Mouse (Mus musculus) erythroblast, embryonic 14.5 days (primary cell): Measurements from ENCODE around the gene Cbx4. TPM values are rescaled to one million over a fixed set of nuclear protein-coding genes. Genes with fewer than 3 reads are reported as not detected.

Source experiments
- H3K27me3 ChIP-seq: 2 replicates; pipeline ENCODE4 v1.6.1; 2012; ENCODE audit warnings: inconsistent platforms; ENCODE audit not compliant: control insufficient read depth
- H3K36me3 ChIP-seq: 2 replicates; pipeline ENCODE4 v1.6.1; 2012; ENCODE audit warnings: mild to moderate bottlenecking, inconsistent platforms; ENCODE audit not compliant: control insufficient read depth
- H3K4me1 ChIP-seq: 2 replicates; pipeline ENCODE4 v1.6.1; 2012; ENCODE audit warnings: inconsistent platforms; ENCODE audit not compliant: control insufficient read depth
- H3K4me3 ChIP-seq: replicated peaks from 2 replicates; pipeline ENCODE3; 2012; ENCODE audit warnings: moderate library complexity, mild to moderate bottlenecking, inconsistent platforms
- H3K9me3 ChIP-seq: 2 replicates; pipeline ENCODE4 v1.6.1; 2012; ENCODE audit warnings: low read length, inconsistent platforms, mixed read lengths; ENCODE audit not compliant: control insufficient read depth
- GATA1 ChIP-seq: IDR thresholded peaks from 2 replicates; pipeline ENCODE4 v1.6.1; 2012; ENCODE audit warnings: low read length, inconsistent platforms, mixed read lengths
- TAL1 ChIP-seq: IDR thresholded peaks from 3 replicates; pipeline ENCODE4 v1.6.1; 2012; ENCODE audit warnings: low read length, inconsistent platforms, mixed read lengths
- polyA plus RNA-seq: library from polyadenylated mRNA; stranded (reverse); fragments of >175 nt; gene quantifications from 2 replicates; pipeline ENCODE4 v1.2.3, GENCODE M21; 2012

The Cbx4 gene
- polyA plus RNA-seq, 1 experiment = 0.35 TPM

GRCm38 (mm10) chr11:119127686-119128473, 41.9 kb upstream of the Cbx4 start:
- H3K4me3 ChIP-seq = no peak overlapping the region
- TF ChIP-seq TAL1 (no peak), GATA1 (no peak)
- no peaks in the 10 kb centered on the region for H3K36me3 ChIP-seq
- peaks cover 8% of the 10 kb centered on the region for H3K27me3 ChIP-seq
- H3K9me3 ChIP-seq = no peaks in the 10 kb centered on the region
- H3K4me1 ChIP-seq = peaks cover 4% of the 10 kb centered on the region; the same call in 1 of the 2 replicates

- peaks cover 8% of the 10 kb centered on the region for H3K27me3 ChIP-seq
- H3K4me1 ChIP-seq = peaks cover 4% of the 10 kb centered on the region; the same call in 1 of the 2 replicates
- H3K9me3 ChIP-seq = no peaks in the 10 kb centered on the region
- H3K4me3 ChIP-seq = no peak overlapping the region
- TF ChIP-seq TAL1 (no peak), GATA1 (no peak)
- H3K36me3 ChIP-seq = no peaks in the 10 kb centered on the region
Measured at GRCm38 (mm10) chr11:119127147-119127546, 41.1 kb upstream of the Cbx4 start.

DNA sequence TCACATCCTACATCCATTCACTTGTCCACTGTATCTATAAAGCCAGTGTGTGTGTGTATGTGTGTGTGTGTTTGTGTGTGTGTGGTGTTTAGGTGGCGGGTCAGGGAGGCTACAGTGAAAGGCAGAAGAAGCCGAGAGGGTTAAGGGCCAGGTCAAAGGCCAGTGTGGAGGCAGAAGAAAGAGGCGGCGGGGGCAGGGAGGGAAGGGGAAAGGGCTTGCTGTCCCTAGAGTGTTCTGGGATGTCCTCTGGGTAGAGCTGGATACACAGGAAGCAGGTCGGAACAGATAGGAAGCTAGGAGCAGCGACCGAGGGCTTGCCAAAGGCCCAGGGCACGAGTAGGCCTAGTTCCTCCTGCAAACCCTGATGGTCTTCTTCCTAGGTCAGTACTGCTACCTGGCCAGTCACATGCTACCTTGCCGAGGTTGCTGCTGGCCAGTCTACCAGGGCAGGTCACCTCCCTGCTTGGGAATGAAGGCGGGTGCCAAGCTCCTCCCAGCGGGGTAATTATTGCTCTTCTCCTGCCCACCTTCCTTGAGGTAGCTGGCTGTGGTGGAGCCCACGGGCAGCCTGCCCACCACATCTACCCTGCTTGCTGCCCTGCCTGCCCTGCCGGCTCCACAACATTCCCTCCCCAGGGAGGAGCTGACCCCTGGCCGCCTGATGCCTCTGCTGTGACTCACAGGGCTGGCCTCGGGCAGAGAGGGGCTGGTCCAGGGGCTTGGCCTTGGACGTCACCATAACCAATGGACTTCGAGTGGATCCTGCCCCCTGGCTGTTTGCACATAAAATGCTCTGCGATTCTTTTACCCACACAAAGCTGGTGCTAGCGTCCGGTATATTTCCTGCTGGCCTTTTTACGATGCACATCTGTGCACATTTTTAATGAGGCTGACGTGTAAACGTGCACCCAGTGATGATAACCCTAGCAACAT, 40.2 kb upstream of the Cbx4 start:
- Histone ChIP-seq H3K9me3 (no peaks in the 10 kb centered on the region), H3K36me3 (no peaks in the 10 kb centered on the region)

GRCm38 (mm10) chr11:119124536-119124935, 38.5 kb upstream of the Cbx4 start:
- no peaks in the 10 kb centered on the region for H3K9me3 ChIP-seq

More for the DNA sequence above, 40.2 kb upstream of the Cbx4 start:
- H3K4me3 ChIP-seq = no peak overlapping the region
- H3K4me1 ChIP-seq = peaks cover 4% of the 10 kb centered on the region; the same call in 1 of the 2 replicates
- TF ChIP-seq TAL1 (no peak), GATA1 (no peak)
- peaks cover 8% of the 10 kb centered on the region for H3K27me3 ChIP-seq

DNA sequence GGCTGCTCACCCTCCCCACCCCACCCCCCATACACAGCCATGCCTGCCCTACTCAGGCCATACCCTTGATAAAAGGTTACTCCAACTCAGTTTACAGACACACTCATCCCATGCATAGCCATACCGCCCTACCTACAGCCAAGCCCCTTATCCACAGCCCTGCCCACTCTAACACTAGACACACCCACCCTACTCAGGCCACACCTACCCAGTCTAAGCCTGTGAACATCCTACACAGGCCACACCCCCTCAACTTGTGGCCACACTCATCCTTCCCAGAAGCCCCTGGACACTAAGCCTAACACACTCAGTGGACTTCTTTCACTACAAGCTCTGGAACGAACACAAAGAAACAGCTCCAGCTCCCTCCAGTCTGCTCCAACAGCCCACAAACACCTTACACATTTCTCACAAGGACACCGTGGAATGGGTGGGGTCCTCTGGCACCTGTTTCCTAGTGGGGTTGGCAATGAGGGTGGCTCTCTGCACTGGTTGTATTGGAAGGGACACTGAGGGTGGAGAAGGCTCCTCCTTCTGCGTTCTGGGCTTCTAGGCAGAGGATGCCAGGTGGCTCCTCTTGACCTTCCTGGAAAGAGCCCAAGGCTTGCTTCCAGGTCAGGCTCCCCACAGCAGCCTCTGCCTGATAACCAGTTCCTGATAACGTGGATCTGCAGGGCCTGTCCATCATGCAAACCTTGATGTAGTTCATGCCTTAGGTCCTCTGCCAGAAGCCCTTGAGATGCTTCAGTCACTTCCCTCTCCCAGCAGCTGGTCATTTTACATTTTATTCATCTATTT, 37.7 kb upstream of the Cbx4 start:
- H3K9me3 ChIP-seq = no peaks in the 10 kb centered on the region
- peaks cover 4% of the 10 kb centered on the region; the same call in 1 of the 2 replicates for H3K4me1 ChIP-seq
- no peak overlapping the region for H3K4me3 ChIP-seq
- H3K27me3 ChIP-seq = no peaks in the 10 kb centered on the region; the same call in 1 of the 2 replicates
- TF ChIP-seq GATA1 (no peak), TAL1 (no peak)
- H3K36me3 ChIP-seq = no peaks in the 10 kb centered on the region

More at GRCm38 (mm10) chr11:119124536-119124935, 38.5 kb upstream of the Cbx4 start:
- H3K4me3 ChIP-seq = no peak overlapping the region
- peaks cover 4% of the 10 kb centered on the region; the same call in 1 of the 2 replicates for H3K4me1 ChIP-seq
- peaks cover 7% of the 10 kb centered on the region for H3K27me3 ChIP-seq
- TF ChIP-seq GATA1 = no peak
- no peak for TF ChIP-seq TAL1
- H3K36me3 ChIP-seq = no peaks in the 10 kb centered on the region

GRCm38 (mm10) chr11:119122396-119122795, 36.4 kb upstream of the Cbx4 start:
- H3K36me3 ChIP-seq = no peaks in the 10 kb centered on the region
- no peaks in the 10 kb centered on the region; the same call in 1 of the 2 replicates for H3K27me3 ChIP-seq
- H3K9me3 ChIP-seq = no peaks in the 10 kb centered on the region
- H3K4me3 ChIP-seq = no peak overlapping the region
- TF ChIP-seq GATA1 = no peak
- no peak for TF ChIP-seq TAL1
- H3K4me1 ChIP-seq = peaks cover 2% of the 10 kb centered on the region; the same call in 1 of the 2 replicates

DNA sequence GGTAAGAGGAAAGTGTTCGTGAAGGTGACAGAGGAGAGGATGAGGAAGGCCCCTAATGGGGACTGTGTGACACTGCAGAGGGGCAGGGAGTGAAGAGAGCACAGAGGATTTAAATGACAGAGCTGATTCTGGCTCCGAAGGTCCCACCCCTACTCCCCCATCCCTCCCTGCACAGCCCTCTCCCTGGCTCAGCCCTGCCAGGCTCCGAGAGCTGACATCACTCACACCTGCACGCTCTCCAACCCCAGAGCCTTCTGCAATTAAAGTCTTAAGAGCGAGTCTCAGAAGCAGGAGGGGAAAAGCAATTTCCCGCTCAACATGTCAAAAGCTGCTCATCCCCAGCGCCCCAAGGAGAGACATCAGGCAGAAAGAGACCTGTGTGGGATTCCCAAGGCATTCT, 32.9 kb upstream of the Cbx4 start:
- no peak overlapping the region for H3K4me3 ChIP-seq
- no peaks in the 10 kb centered on the region for H3K9me3 ChIP-seq
- H3K4me1 ChIP-seq = peaks cover 1% of the 10 kb centered on the region; the same call in 1 of the 2 replicates
- H3K36me3 ChIP-seq = no peaks in the 10 kb centered on the region
- TF ChIP-seq TAL1 (no peak), GATA1 (no peak)
- H3K27me3 ChIP-seq = no peaks in the 10 kb centered on the region; the same call in 1 of the 2 replicates

DNA sequence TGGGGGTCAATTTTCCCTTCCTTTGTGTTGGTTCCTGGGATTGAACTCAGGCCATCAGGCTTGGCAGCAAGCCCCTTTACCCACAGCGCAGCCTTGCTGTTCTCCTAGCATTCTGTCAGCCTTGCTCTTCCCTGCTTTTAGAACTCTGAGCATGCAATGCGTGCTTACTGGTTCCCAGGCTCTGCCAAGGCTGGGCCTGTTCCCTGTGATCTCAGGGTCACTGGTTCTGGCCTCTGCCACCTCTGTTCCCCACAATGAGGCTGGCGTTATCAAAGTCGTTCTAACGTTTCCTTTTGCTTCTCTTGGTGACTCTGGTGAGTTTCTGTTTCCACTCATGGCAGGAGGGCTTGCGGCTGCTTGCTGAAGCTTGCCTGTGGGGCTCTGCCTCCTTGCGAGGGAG, 31.9 kb upstream of the Cbx4 start:
- no peaks in the 10 kb centered on the region for H3K9me3 ChIP-seq
- no peaks in the 10 kb centered on the region for H3K36me3 ChIP-seq
- H3K27me3 ChIP-seq = no peaks in the 10 kb centered on the region; the same call in 1 of the 2 replicates
- TF ChIP-seq GATA1 = no peak
- no peak for TF ChIP-seq TAL1
- no peak overlapping the region for H3K4me3 ChIP-seq
- H3K4me1 ChIP-seq = no peaks in the 10 kb centered on the region
